19 mouse cellular contexts compared by ENCODE assay signal in the genomic region with DNA sequence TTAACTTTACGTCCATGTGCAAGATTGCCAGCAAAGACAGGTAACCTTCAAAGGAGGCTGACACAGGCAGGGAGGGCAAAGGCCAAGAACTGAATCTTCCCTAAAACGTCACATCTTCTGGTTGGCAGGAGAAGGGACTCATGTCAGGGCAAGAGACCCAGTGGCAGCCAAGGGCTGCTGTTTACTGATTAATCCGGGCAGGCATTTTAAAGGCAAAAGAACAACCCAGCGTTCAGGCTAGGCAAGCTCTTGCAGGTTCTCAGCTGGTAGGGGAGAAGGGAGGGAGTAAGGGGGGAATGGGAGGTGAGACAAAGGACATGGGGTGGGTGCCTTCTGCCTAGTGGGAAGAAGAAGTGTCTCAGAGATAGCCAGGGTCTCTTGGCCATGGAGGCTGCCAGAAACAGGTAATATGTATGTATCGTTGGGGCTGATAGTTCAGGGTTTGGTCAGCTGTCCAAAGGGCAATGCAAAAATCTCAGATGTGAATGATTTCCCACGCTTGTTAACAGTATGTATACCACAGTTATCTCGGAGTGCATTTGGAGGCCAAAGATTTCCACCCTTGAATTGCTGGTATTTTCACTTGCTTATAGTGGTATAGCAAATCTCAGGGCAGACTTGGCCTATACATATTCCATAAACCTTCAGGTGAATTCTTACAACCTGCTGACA.
A peak's percentile ranks its signal among the peaks of the same experiment; 100 is the strongest.
DNase-seq lines count a peak whose midpoint lies in the region; ATAC-seq lines count a peak whose summit lies in the region.
"Had no signal": no experiment of that assay in that cellular context is flagged by ENCODE, and none has a peak within 500 bp of the region (broad histone marks: within the 10 kb centered on the region; RNA-seq: fewer than 3 reads in every experiment).

No protein-coding gene starts in this region.

- WGBS in embryonic facial prominence, embryonic 14.5 days = 53% methylated on average over 7 of the region's 7 CpGs
- WGBS in embryonic facial prominence, embryonic 10.5 days = 67% methylated on average over 7 of the region's 7 CpGs
- 73% methylated on average over 7 of the region's 7 CpGs for WGBS in hindbrain, embryonic 10.5 days
- WGBS in midbrain, embryonic 10.5 days = 73% methylated on average over 7 of the region's 7 CpGs

- H3K27ac ChIP-seq in embryonic facial prominence, embryonic 14.5 days (replicated peaks; ENCODE audit: low read depth, low read length) = no peak overlapping the region
- no peak overlapping the region for H3K27ac ChIP-seq in embryonic facial prominence, embryonic 10.5 days (replicated peaks)
- H3K27ac ChIP-seq in hindbrain, embryonic 10.5 days = no peak overlapping the region
- H3K27ac ChIP-seq in midbrain, embryonic 10.5 days (replicated peaks) = no peak overlapping the region
- H3K27ac ChIP-seq: embryonic facial prominence, embryonic 12.5 days; hindbrain, postnatal 0 days; neural tube, embryonic 13.5 days had no signal

- H3K9ac ChIP-seq in embryonic facial prominence, embryonic 14.5 days (ENCODE audit: low read depth, low read length) = no peak overlapping the region
- H3K9ac ChIP-seq: embryonic facial prominence, embryonic 12.5 days; heart, embryonic 12.5 days; neural tube, embryonic 13.5 days had no signal

- ATAC-seq in embryonic facial prominence, embryonic 14.5 days (ENCODE audit: low read depth) = no peak
- ATAC-seq: hindbrain, postnatal 0 days; lung, postnatal 0 days had no signal

- peak; percentile 22 for DNase-seq in embryonic facial prominence, embryonic 14.5 days (ENCODE audit: low spot score)
- no peak for DNase-seq in embryonic facial prominence, embryonic 10.5 days (ENCODE audit: low spot score)
- DNase-seq in kidney, adult 18-20 months = peak; percentile 81
- DNase-seq in kidney, postnatal 14 days = peak; percentile 84
- peak; percentile 56 for DNase-seq in urinary bladder, postnatal 14 days (ENCODE audit: low spot score)
- DNase-seq in hindbrain, embryonic 10.5 days (ENCODE audit: low spot score) = no peak
- no peak for DNase-seq in layer of hippocampus, postnatal 10 days (ENCODE audit: low spot score in 2 of 2)
- DNase-seq in midbrain, embryonic 10.5 days (ENCODE audit: low spot score) = no peak
- DNase-seq: cerebellum, adult 11-12 months; heart, postnatal 36 days; liver; right cerebral cortex, postnatal 4 days; thymus, postnatal 4 days had no signal

- H3K4me3 ChIP-seq in embryonic facial prominence, embryonic 14.5 days (ENCODE audit: low read depth, low read length) = no peak overlapping the region
- H3K4me3 ChIP-seq in embryonic facial prominence, embryonic 10.5 days = no peak overlapping the region
- no peak overlapping the region for H3K4me3 ChIP-seq in hindbrain, embryonic 10.5 days
- H3K4me3 ChIP-seq in midbrain, embryonic 10.5 days = no peak overlapping the region
- H3K4me3 ChIP-seq: embryonic facial prominence, embryonic 12.5 days; heart, embryonic 12.5 days; megakaryocyte, embryonic 14.5 days; neural tube, embryonic 13.5 days had no signal

- H3K4me1 ChIP-seq in embryonic facial prominence, embryonic 14.5 days (ENCODE audit: control insufficient read depth, insufficient read depth, low read length) = peaks cover 14% of the 10 kb centered on the region
- 0 out of 2 replicates have a peak, but pooled peaks cover 5% of the 10 kb centered on the region for H3K4me1 ChIP-seq in embryonic facial prominence, embryonic 10.5 days
- H3K4me1 ChIP-seq in hindbrain, embryonic 10.5 days (replicated peaks) = no peaks in the 10 kb centered on the region
- H3K4me1 ChIP-seq in midbrain, embryonic 10.5 days = no peaks in the 10 kb centered on the region
- H3K4me1 ChIP-seq: heart, embryonic 12.5 days; megakaryocyte, embryonic 14.5 days; neural tube, embryonic 13.5 days had no signal

- H3K4me2 ChIP-seq in embryonic facial prominence, embryonic 14.5 days (ENCODE audit: low read depth, low read length) = no peak overlapping the region
- H3K4me2 ChIP-seq: embryonic facial prominence, embryonic 12.5 days; heart, embryonic 12.5 days; neural tube, embryonic 13.5 days had no signal

- no peaks in the 10 kb centered on the region for H3K27me3 ChIP-seq in embryonic facial prominence, embryonic 14.5 days (replicated peaks; ENCODE audit: control insufficient read depth, insufficient read depth, low read length)
- no peaks in the 10 kb centered on the region for H3K27me3 ChIP-seq in embryonic facial prominence, embryonic 10.5 days (replicated peaks; ENCODE audit: low read depth, poor library complexity, severe bottlenecking)
- no peaks in the 10 kb centered on the region for H3K27me3 ChIP-seq in hindbrain, embryonic 10.5 days (ENCODE audit: insufficient read depth, poor library complexity, severe bottlenecking)
- no peaks in the 10 kb centered on the region for H3K27me3 ChIP-seq in midbrain, embryonic 10.5 days (ENCODE audit: low read depth, poor library complexity, severe bottlenecking)
- H3K27me3 ChIP-seq: embryonic facial prominence, embryonic 12.5 days; heart, embryonic 12.5 days; neural tube, embryonic 13.5 days had no signal

- H3K36me3 ChIP-seq in embryonic facial prominence, embryonic 14.5 days (ENCODE audit: control insufficient read depth, insufficient read depth, low read length) = no peaks in the 10 kb centered on the region
- no peaks in the 10 kb centered on the region for H3K36me3 ChIP-seq in embryonic facial prominence, embryonic 10.5 days (replicated peaks)
- no peaks in the 10 kb centered on the region for H3K36me3 ChIP-seq in hindbrain, embryonic 10.5 days
- no peaks in the 10 kb centered on the region for H3K36me3 ChIP-seq in midbrain, embryonic 10.5 days
- H3K36me3 ChIP-seq: embryonic facial prominence, embryonic 12.5 days; heart, embryonic 12.5 days; neural tube, embryonic 13.5 days had no signal

- H3K9me3 ChIP-seq in embryonic facial prominence, embryonic 14.5 days (ENCODE audit: control insufficient read depth, low read length) = peaks cover 8% of the 10 kb centered on the region; the same call in 1 of the 2 replicates
- no peaks in the 10 kb centered on the region for H3K9me3 ChIP-seq in embryonic facial prominence, embryonic 10.5 days
- 0 out of 2 replicates have a peak, but pooled peaks cover 5% of the 10 kb centered on the region for H3K9me3 ChIP-seq in hindbrain, embryonic 10.5 days
- H3K9me3 ChIP-seq in midbrain, embryonic 10.5 days (replicated peaks) = no peaks in the 10 kb centered on the region
- H3K9me3 ChIP-seq: embryonic facial prominence, embryonic 12.5 days; neural tube, embryonic 13.5 days had no signal

Comparison
In these comparisons a context has a peak if more than half of its experiments do, and no peak if none do; other contexts are left out.
1. DNase-seq: peak in embryonic facial prominence, embryonic 14.5 days (single experiment), kidney, adult 18-20 months (single experiment), kidney, postnatal 14 days (single experiment) and urinary bladder, postnatal 14 days (single experiment); none in embryonic facial prominence, embryonic 10.5 days (single experiment), hindbrain, embryonic 10.5 days (single experiment), layer of hippocampus, postnatal 10 days (0 of 2) and midbrain, embryonic 10.5 days (single experiment).